Mouse (Mus musculus) kidney, adult 8-10 months (tissue): Measurements from ENCODE around the gene Entpd5.
"Not testable (repeated sequence)": the region's sequence is repeated elsewhere in the genome, so short reads cannot be mapped to it uniquely, and the experiment has no call there.

Experiments used
- DNase-seq, 2 experiments: peaks; one replicate each; pipeline ENCODE4 v3.0.0; 2022

Gene Entpd5

GRCm38 (mm10) chr12:84398629-84399028 is 10.2 kb downstream of the Entpd5 start:
- DNase-seq, result no peak

GRCm38 (mm10) chr12:84397685-84398084 is 11.1 kb downstream of the Entpd5 start:
- DNase-seq, result no peak

- DNase-seq, result no peak
Observed at GRCm38 (mm10) chr12:84396947-84397679, 11.7 kb downstream of the Entpd5 start.

GRCm38 (mm10) chr12:84393847-84394246 is 15.0 kb downstream of the Entpd5 start:
- DNase-seq, result no peak

- no peak for DNase-seq
Observed at GRCm38 (mm10) chr12:84392681-84393080, 16.1 kb downstream of the Entpd5 start.

- no peak for DNase-seq
Observed at GRCm38 (mm10) chr12:84390336-84390735, 18.5 kb downstream of the Entpd5 start.

- no peak for DNase-seq
Observed at GRCm38 (mm10) chr12:84388774-84389400, 19.9 kb downstream of the Entpd5 start.

GRCm38 (mm10) chr12:84388097-84388496 is 20.7 kb downstream of the Entpd5 start:
- peak; percentile 65 to 77 for DNase-seq

- DNase-seq, result no peak
Observed at GRCm38 (mm10) chr12:84385408-84385807, 23.4 kb downstream of the Entpd5 start.

- peak; percentile 86 to 94 for DNase-seq
Observed at GRCm38 (mm10) chr12:84384644-84385081, 24.2 kb downstream of the Entpd5 start.

- no peak for DNase-seq
Observed at GRCm38 (mm10) chr12:84382369-84382768, 26.5 kb downstream of the Entpd5 start.

GRCm38 (mm10) chr12:84373831-84374481 is 34.9 kb downstream of the Entpd5 start:
- DNase-seq, result no peak

GRCm38 (mm10) chr12:84371647-84372046 is 37.2 kb downstream of the Entpd5 start:
- no peak for DNase-seq

GRCm38 (mm10) chr12:84366971-84367370 is 41.9 kb downstream of the Entpd5 start:
- no peak for DNase-seq

GRCm38 (mm10) chr12:84365137-84365536 is 43.7 kb downstream of the Entpd5 start:
- DNase-seq, result no peak

GRCm38 (mm10) chr12:84364291-84364690 is 44.5 kb downstream of the Entpd5 start:
- DNase-seq, result no peak

- no peak for DNase-seq
Observed at GRCm38 (mm10) chr12:84362872-84363271, 46.0 kb downstream of the Entpd5 start.

GRCm38 (mm10) chr12:84361555-84362489 is 47.0 kb downstream of the Entpd5 start, which contains the start of the genes Coq6 and Fam161b:
TSS of gene Coq6 (plus strand) at chr12:84361657.
TSS of gene Fam161b (minus strand) at chr12:84361833.
- peak; percentile 96 to 97 for DNase-seq

GRCm38 (mm10) chr12:84358699-84359098 is 50.1 kb downstream of the Entpd5 start:
- DNase-seq, result not testable (repeated sequence)

- DNase-seq, result peak; percentile 30 to 49
Observed at GRCm38 (mm10) chr12:84347192-84347591, 61.6 kb downstream of the Entpd5 start.

GRCm38 (mm10) chr12:84336963-84337625 is 71.7 kb downstream of the Entpd5 start:
- no peak for DNase-seq

GRCm38 (mm10) chr12:84327111-84327512 is 81.7 kb downstream of the Entpd5 start:
- peak; percentile 24 to 38 for DNase-seq
